In genomic region chr2:166974177-166974872, GRCm38 (mm10) we compare ENCODE assay signal across 15 mouse cellular contexts. TPM values are rescaled to one million over a fixed set of nuclear protein-coding genes. Genes with fewer than 3 reads are reported as not detected.
A peak's percentile ranks its signal among the peaks of the same experiment; 100 is the strongest.
DNase-seq lines count a peak whose midpoint lies in the region; ATAC-seq and TF ChIP-seq lines count a peak whose summit lies in the region.
"Had no signal": no experiment of that assay in that cellular context is flagged by ENCODE, and none has a peak within 500 bp of the region (broad histone marks: within the 10 kb centered on the region; RNA-seq: fewer than 3 reads in every experiment).

No protein-coding gene starts in this region.

- no peak overlapping the region for H3K4me2 ChIP-seq in heart, postnatal 0 days (ENCODE audit: low read depth, low read length)
- no peak overlapping the region for H3K4me2 ChIP-seq in liver, postnatal 0 days (ENCODE audit: low read depth, low read length)
- H3K4me2 ChIP-seq: stomach, embryonic 15.5 days had no signal

- no peak for TF ChIP-seq CTCF in heart, postnatal 0 days (IDR thresholded peaks at IDR 0.05; ENCODE audit: low read depth)
- no peak for TF ChIP-seq CTCF in thymus, adult 2 months (IDR thresholded peaks at IDR 0.05; ENCODE audit: borderline replicate concordance, control insufficient read depth, extremely low read depth, insufficient read depth, low read length, poor library complexity)
- TF ChIP-seq CTCF in liver, postnatal 0 days (IDR thresholded peaks at IDR 0.05; ENCODE audit: low read depth) = no peak

- H3K4me1 ChIP-seq in heart, postnatal 0 days (ENCODE audit: control insufficient read depth, insufficient read depth) = peaks cover 23% of the 10 kb centered on the region
- H3K4me1 ChIP-seq in thymus, adult 2 months (replicated peaks; ENCODE audit: control insufficient read depth, insufficient read depth, low read length) = peaks cover 12% of the 10 kb centered on the region
- H3K4me1 ChIP-seq in liver, postnatal 0 days (ENCODE audit: insufficient read depth) = peaks cover 46% of the 10 kb centered on the region

- H3K36me3 ChIP-seq in heart, postnatal 0 days (replicated peaks; ENCODE audit: control insufficient read depth, insufficient read depth, low read length) = no peaks in the 10 kb centered on the region
- H3K36me3 ChIP-seq in thymus, adult 2 months (ENCODE audit: control insufficient read depth, insufficient read depth, low read length) = no peaks in the 10 kb centered on the region
- H3K36me3 ChIP-seq in liver, postnatal 0 days (replicated peaks; ENCODE audit: insufficient read depth, low read length) = no peaks in the 10 kb centered on the region
- H3K36me3 ChIP-seq: midbrain, embryonic 10.5 days; stomach, embryonic 15.5 days had no signal

- 0 out of 2 replicates have a peak overlapping the region, but pooled peaks have one; percentile 55 for H3K27ac ChIP-seq in heart, postnatal 0 days (ENCODE audit: low read depth)
- peak overlapping the region; percentile 29; the same call in 1 of the 2 replicates for H3K27ac ChIP-seq in thymus, adult 2 months (ENCODE audit: control insufficient read depth, insufficient read depth, low read length)
- H3K27ac ChIP-seq in liver, postnatal 0 days (ENCODE audit: low read depth) = peak overlapping the region; percentile 25
- H3K27ac ChIP-seq: liver, embryonic 14.5 days; midbrain, embryonic 10.5 days; stomach, embryonic 15.5 days had no signal

- H3K9me3 ChIP-seq in heart, postnatal 0 days (replicated peaks; ENCODE audit: control insufficient read depth, low read length) = no peaks in the 10 kb centered on the region
- no peaks in the 10 kb centered on the region for H3K9me3 ChIP-seq in liver, postnatal 0 days (ENCODE audit: low read length)
- H3K9me3 ChIP-seq: midbrain, embryonic 10.5 days; stomach, embryonic 15.5 days had no signal

- H3K27me3 ChIP-seq in heart, postnatal 0 days (ENCODE audit: control insufficient read depth, insufficient read depth, low read length) = no peaks in the 10 kb centered on the region
- H3K27me3 ChIP-seq in thymus, adult 2 months (ENCODE audit: control insufficient read depth, insufficient read depth, low read length) = no peaks in the 10 kb centered on the region
- H3K27me3 ChIP-seq in liver, postnatal 0 days (ENCODE audit: insufficient read depth, low read length) = no peaks in the 10 kb centered on the region
- H3K27me3 ChIP-seq: stomach, embryonic 15.5 days had no signal

- DNase-seq in heart, postnatal 0 days (ENCODE audit: low spot score) = no peak
- DNase-seq in heart, adult 18-20 months = no peak
- DNase-seq in thymus, adult 2 months = no peak
- DNase-seq in thymus, postnatal 4 days = no peak
- DNase-seq in liver, postnatal 0 days = no peak
- no peak for DNase-seq in frontal cortex, postnatal 25 days (ENCODE audit: low spot score in 2 of 2)
- DNase-seq in frontal cortex, postnatal 10 days (ENCODE audit: low spot score in 2 of 2) = no peak
- DNase-seq: adrenal gland, adult 2 months; heart, adult 11 months; kidney, adult 9 months; right cerebral cortex, adult 18-20 months had no signal

- 74% methylated on average over 6 of the region's 6 CpGs for WGBS in heart, postnatal 0 days
- 66% methylated on average over 6 of the region's 6 CpGs for WGBS in thymus, adult 2 months
- 55% methylated on average over 6 of the region's 6 CpGs for WGBS in liver, postnatal 0 days (ENCODE audit: insufficient replicate concordance)

- no peak overlapping the region for H3K9ac ChIP-seq in heart, postnatal 0 days (replicated peaks; ENCODE audit: low read depth, low read length)
- H3K9ac ChIP-seq in liver, postnatal 0 days (replicated peaks) = 0 out of 2 replicates have a peak overlapping the region, but pooled peaks have one; percentile 5
- H3K9ac ChIP-seq: liver, embryonic 14.5 days; stomach, embryonic 15.5 days had no signal

- no peak for TF ChIP-seq EP300 in heart, postnatal 0 days (IDR thresholded peaks at IDR 0.05; ENCODE audit: low read depth)
- TF ChIP-seq EP300 in liver, postnatal 0 days (IDR thresholded peaks at IDR 0.05; ENCODE audit: low read depth) = no peak

- no peak for ATAC-seq in heart, postnatal 0 days (ENCODE audit: insufficient read depth, low read depth)
- no peak for ATAC-seq in liver, postnatal 0 days
- no peak for ATAC-seq in cerebellum, adult (ENCODE audit: insufficient number of reproducible peaks, low FRiP score, low TSS enrichment)

- no peak for TF ChIP-seq POLR2A in thymus, adult 2 months (IDR thresholded peaks at IDR 0.05; ENCODE audit: control insufficient read depth, extremely low read depth, insufficient read depth, low read length, poor library complexity)

- H3K4me3 ChIP-seq in heart, postnatal 0 days (ENCODE audit: low read depth, low read length) = no peak overlapping the region
- no peak overlapping the region for H3K4me3 ChIP-seq in thymus, adult 2 months (ENCODE audit: control insufficient read depth, insufficient read depth, low read length)
- no peak overlapping the region for H3K4me3 ChIP-seq in liver, postnatal 0 days (ENCODE audit: low read depth, low read length)
- H3K4me3 ChIP-seq: midbrain, embryonic 10.5 days; stomach, embryonic 15.5 days had no signal

RNA-seq across cellular contexts. Expression of gene Stau1, which starts 21.8 kb away (rescaled TPM):
- 9.5 and 23.9 TPM in 2 replicates for total RNA-seq in heart, postnatal 0 days (2014; rRNA removed; ENCODE audit: low replicate concordance)
- polyA plus RNA-seq in heart, postnatal 0 days (2015; fragmentation: Nextera tagmentation; extraction: Ambion mirVana) = 41.7 and 42.5 TPM in 2 replicates
- 10 to 100 TPM; 40.5 to 45.5 TPM for total RNA-seq in heart, adult 18-20 months (2021)
- 31.8 and 33.0 TPM in 2 replicates for polyA plus RNA-seq in thymus, adult 2 months (2012; rRNA removed)
- polyA plus RNA-seq in liver, postnatal 0 days (2015; fragmentation: Nextera tagmentation; extraction: Ambion mirVana) = 28.6 and 31.5 TPM in 2 replicates

RNA-seq across cellular contexts. Expression of gene Ddx27, which starts 40.7 kb away (rescaled TPM):
- total RNA-seq in heart, postnatal 0 days (2014; rRNA removed; ENCODE audit: low replicate concordance) = 11.1 and 13.9 TPM in 2 replicates
- 17.2 and 17.3 TPM in 2 replicates for polyA plus RNA-seq in heart, postnatal 0 days (2015; fragmentation: Nextera tagmentation; extraction: Ambion mirVana)
- 10 to 100 TPM in 1 of 2 experiments, 1 to 10 TPM in 1; 9.8 to 10.1 TPM for total RNA-seq in heart, adult 18-20 months (2021)
- 46.0 and 50.6 TPM in 2 replicates for polyA plus RNA-seq in thymus, adult 2 months (2012; rRNA removed)
- 19.2 and 21.9 TPM in 2 replicates for polyA plus RNA-seq in liver, postnatal 0 days (2015; fragmentation: Nextera tagmentation; extraction: Ambion mirVana)
